Mouse (Mus musculus) lung, embryonic 14.5 days (tissue): ENCODE results near the gene Nradd. TPM values are rescaled to one million over a fixed set of nuclear protein-coding genes. Genes with fewer than 3 reads are reported as not detected.

ENCODE experiments used
- ATAC-seq: fragments of 200-750 bp; cut with Nextera tagmentation; 2 replicates; pipeline ENCODE4 v1.8.0; 2017; ENCODE audit warnings: mild to moderate bottlenecking, moderate TSS enrichment, moderate library complexity; ENCODE audit not compliant: insufficient read depth
- DNase-seq: peaks from one replicate; pipeline ENCODE4 v3.0.0-alpha.2; 2015
- H3K27ac ChIP-seq: fragments of 300-500 bp; sonication (generic); 2 replicates; pipeline ENCODE4 v1.5.1; 2014; ENCODE audit warnings: low read depth, mild to moderate bottlenecking, moderate library complexity
- H3K27me3 ChIP-seq: fragments of 300-500 bp; sonication (generic); 2 replicates; pipeline ENCODE4 v1.6.1; 2014; ENCODE audit warnings: low read length, control low read depth; ENCODE audit not compliant: insufficient read depth
- H3K36me3 ChIP-seq: fragments of 300-500 bp; sonication (generic); 2 replicates; pipeline ENCODE4 v1.6.1; 2014; ENCODE audit warnings: control low read depth; ENCODE audit not compliant: insufficient read depth
- H3K4me1 ChIP-seq: fragments of 300-500 bp; sonication (generic); 2 replicates; pipeline ENCODE4 v1.6.1; 2014; ENCODE audit warnings: antibody characterized with exemption, control low read depth; ENCODE audit not compliant: insufficient read depth
- H3K4me2 ChIP-seq: fragments of 300-500 bp; sonication (generic); 2 replicates; pipeline ENCODE4 v1.6.1; 2014; ENCODE audit warnings: mild to moderate bottlenecking
- H3K4me3 ChIP-seq: fragments of 300-500 bp; sonication (generic); 2 replicates; pipeline ENCODE4 v1.5.1; 2014; ENCODE audit warnings: low read depth, low read length
- H3K9ac ChIP-seq: fragments of 300-500 bp; sonication (generic); 2 replicates; pipeline ENCODE4 v1.6.1; 2014
- H3K9me3 ChIP-seq: fragments of 300-500 bp; sonication (generic); 2 replicates; pipeline ENCODE4 v1.6.1; 2016; ENCODE audit warnings: low read depth, low read length, control low read depth
- CTCF ChIP-seq: IDR thresholded peaks from 2 replicates; pipeline ENCODE4 v1.5.1; 2016; ENCODE audit warnings: antibody characterized with exemption, low read depth
- WGBS: fragments of 180-500 bp; shearing (Covaris S2); extraction: QIAGEN DNeasy Blood & Tissue Kit; methylation state at CpG from one replicate; pipeline ENCODE4 v1.1.7; 2014; 5-methylcytosine and 5-hydroxymethylcytosine counted together
- polyA plus RNA-seq: library from polyadenylated mRNA; unstranded; fragments of >200 nt; fragmentation: Nextera tagmentation; extraction: Ambion mirVana; gene quantifications from 2 replicates; pipeline ENCODE4 v1.2.1, GENCODE M21; 2014

The Nradd gene
- polyA plus RNA-seq, 1 experiment from 2014 or later: 29.9 TPM

DNA sequence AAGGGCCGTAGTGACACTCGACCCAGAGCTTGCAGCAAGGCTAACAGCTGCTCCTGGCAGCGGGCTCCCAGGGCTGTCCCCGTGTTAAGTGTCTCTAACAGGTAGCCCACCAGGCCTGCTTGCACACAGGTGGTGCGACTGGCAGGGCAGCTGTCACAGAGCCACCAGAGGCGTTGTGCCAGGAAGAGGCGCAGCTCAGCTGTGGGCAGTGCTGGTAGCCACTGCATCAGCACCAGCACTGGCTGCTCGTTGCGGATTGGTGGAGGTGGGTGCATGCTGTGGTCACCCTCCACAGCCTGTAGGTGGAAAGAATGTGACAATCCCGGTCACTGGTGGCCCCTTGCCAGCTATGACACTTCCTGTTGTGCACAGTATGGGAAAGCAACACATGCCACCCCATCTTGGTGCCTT lies 14.4 kb upstream of the Nradd start:
- H3K27me3 ChIP-seq: 0 out of 2 replicates have a peak, but pooled peaks cover 5% of the 10 kb centered on the region
- no peak for ATAC-seq
- no peak overlapping the region for H3K4me3 ChIP-seq
- no peak overlapping the region for H3K27ac ChIP-seq
- WGBS: 80% methylated on average over 10 of the region's 10 CpGs
- DNase-seq: peak; percentile 27
- H3K4me1 ChIP-seq: no peaks in the 10 kb centered on the region
- no peak for TF ChIP-seq CTCF
- no peaks in the 10 kb centered on the region for H3K9me3 ChIP-seq
- no peak overlapping the region for H3K4me2 ChIP-seq
- H3K36me3 ChIP-seq: no peaks in the 10 kb centered on the region; the same call in 1 of the 2 replicates
- H3K9ac ChIP-seq: no peak overlapping the region

DNA sequence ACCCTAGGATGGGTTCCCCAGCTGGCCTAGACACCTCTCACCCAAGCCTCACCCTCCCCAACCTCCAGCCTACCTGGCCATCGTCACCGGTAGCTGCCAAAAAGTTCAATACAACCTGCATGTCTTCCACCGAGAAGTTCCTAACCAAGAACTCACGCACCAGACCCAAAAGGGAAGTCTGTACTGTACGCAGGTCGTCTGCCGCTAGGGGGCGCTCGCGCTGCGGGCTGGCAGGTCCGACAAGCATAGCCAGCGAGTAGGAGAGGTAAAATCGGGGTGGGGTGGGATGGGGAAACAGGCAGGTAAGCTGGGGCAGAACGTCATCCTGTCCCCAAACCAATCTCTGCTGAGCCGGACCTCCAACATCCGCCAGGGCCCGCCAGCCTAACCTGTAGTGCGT lies 11.0 kb upstream of the Nradd start:
- 6% methylated on average over 19 of the region's 19 CpGs for WGBS
- TF ChIP-seq CTCF: peak; percentile 99

DNA sequence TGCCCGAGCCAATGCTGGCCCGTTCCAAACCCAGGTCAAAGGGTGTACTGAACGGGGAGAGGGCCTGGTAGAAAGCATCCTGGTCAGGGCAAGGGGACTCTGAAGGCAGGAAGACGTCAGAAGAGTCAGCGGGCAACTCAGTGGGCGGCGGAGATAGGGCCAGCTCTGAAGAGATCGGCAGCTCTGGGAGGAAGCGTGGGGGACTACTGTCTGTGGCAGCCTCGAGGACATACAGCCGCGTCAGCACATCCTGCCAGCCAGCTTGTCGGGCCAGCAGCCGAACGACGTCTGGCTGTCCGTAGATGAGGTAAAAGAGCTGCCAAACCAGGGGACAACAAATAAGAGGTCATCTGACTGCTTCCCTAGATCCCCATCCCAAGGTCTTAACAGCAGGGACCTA lies 9.6 kb upstream of the Nradd start:
- no peak overlapping the region for H3K27ac ChIP-seq
- WGBS: 67% methylated on average over 17 of the region's 17 CpGs
- no peak for TF ChIP-seq CTCF
- peaks cover 23% of the 10 kb centered on the region for H3K27me3 ChIP-seq
- no peaks in the 10 kb centered on the region for H3K9me3 ChIP-seq
- no peaks in the 10 kb centered on the region; the same call in 1 of the 2 replicates for H3K36me3 ChIP-seq
- no peaks in the 10 kb centered on the region for H3K4me1 ChIP-seq
- no peak overlapping the region for H3K4me2 ChIP-seq
- no peak overlapping the region for H3K9ac ChIP-seq
- ATAC-seq: no peak
- H3K4me3 ChIP-seq: no peak overlapping the region
- DNase-seq: no peak

More for the DNA sequence above, 11.0 kb upstream of the Nradd start:
- H3K36me3 ChIP-seq: no peaks in the 10 kb centered on the region; the same call in 1 of the 2 replicates
- peaks cover 23% of the 10 kb centered on the region for H3K27me3 ChIP-seq
- no peak overlapping the region for H3K4me3 ChIP-seq
- peak; percentile 44; the same call in 1 of the 2 replicates for ATAC-seq
- no peak overlapping the region for H3K4me2 ChIP-seq
- H3K4me1 ChIP-seq: no peaks in the 10 kb centered on the region
- H3K9me3 ChIP-seq: no peaks in the 10 kb centered on the region
- no peak overlapping the region for H3K9ac ChIP-seq
- peak; percentile 91 for DNase-seq
- no peak overlapping the region for H3K27ac ChIP-seq

DNA sequence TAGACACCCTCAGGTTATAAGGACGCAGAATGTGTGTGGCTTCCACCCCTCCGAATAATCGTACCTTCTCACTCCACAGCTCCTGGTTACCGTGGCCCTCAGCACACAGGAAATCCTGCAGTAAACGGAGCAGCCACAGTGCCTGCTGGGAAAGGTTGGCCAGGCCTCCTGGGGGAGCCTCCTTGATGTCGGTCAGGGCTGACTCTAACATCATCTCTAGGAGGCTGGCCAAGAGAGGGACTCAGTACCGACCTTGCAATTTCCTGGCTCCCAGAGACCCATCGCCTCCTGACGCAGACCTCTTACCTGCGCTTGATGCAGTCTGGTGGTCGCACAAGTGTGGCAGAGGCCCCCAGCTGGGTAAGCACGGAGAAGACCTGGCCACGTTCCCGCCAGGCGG lies 8.4 kb upstream of the Nradd start:
- ATAC-seq (no peak), DNase-seq (no peak)
- no peaks in the 10 kb centered on the region for H3K9me3 ChIP-seq
- H3K27me3 ChIP-seq: peaks cover 23% of the 10 kb centered on the region
- no peaks in the 10 kb centered on the region for H3K4me1 ChIP-seq
- 68% methylated on average over 15 of the region's 15 CpGs for WGBS
- no peak overlapping the region for H3K9ac ChIP-seq
- H3K4me3 ChIP-seq: no peak overlapping the region
- H3K4me2 ChIP-seq: no peak overlapping the region
- H3K27ac ChIP-seq: no peak overlapping the region
- no peak for TF ChIP-seq CTCF
- H3K36me3 ChIP-seq: no peaks in the 10 kb centered on the region

DNA sequence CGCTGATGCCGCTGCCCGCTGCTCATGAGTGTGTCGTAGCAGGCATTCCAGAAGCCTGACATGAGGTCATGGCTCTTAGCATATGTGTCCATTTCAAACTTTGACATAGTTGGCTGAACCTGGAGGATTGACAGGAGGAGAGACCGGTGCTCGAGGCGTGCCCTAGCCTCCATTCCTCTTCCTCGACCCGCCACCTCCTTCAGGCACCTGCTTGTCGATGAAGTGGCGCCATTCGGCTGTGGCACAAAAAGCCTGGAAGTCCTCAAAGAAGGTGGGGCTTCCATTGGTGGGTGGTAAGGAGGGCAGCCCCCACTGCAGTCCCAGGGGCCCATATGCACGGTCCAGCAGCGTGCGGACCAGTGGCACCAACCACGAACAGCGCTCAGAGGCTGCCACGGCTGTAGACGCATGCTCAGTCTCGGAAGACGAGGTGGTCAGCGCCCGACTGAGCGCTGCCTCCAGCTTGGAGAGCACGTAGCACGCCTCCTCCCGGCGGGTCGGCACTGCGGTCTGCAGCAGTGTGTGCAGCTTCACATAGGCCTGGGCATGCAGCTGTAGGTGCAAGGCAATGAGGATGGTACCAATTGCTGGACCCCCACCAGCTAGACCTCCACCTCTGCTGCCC lies 7.5 kb upstream of the Nradd start:
- Histone ChIP-seq H3K27ac (no peak overlapping the region), H3K36me3 (no peaks in the 10 kb centered on the region), H3K4me2 (peak overlapping the region; percentile 43), H3K4me3 (no peak overlapping the region; the same call in 1 of the 2 replicates), H3K27me3 (peaks cover 23% of the 10 kb centered on the region), H3K9ac (no peak overlapping the region), H3K9me3 (no peaks in the 10 kb centered on the region), H3K4me1 (no peaks in the 10 kb centered on the region)
- ATAC-seq: no peak
- TF ChIP-seq CTCF: peak; percentile 42
- 18% methylated on average over 30 of the region's 30 CpGs for WGBS
- DNase-seq: peak; percentile 35

DNA sequence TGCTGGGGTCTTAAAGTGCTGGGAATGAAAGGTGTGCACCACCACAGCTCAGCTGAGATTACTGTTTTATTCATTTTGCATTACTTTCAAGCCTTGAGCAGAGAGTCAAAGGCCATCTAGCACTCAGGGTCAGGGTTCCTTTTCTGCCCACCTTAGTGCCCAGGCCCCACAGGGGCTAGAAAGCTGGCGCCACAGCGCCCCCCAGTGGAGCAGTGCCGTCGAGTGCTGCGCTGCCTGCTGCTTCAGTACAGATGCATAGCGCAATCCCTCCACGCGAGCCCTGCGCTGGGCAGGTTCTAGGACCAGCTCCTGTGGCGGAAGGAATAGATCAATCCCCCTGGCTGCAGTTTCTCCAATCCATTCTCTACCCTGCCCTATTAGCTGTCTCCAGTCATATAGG lies 6.9 kb upstream of the Nradd start:
- H3K4me3 ChIP-seq: no peak overlapping the region
- peaks cover 23% of the 10 kb centered on the region for H3K27me3 ChIP-seq
- 15% methylated on average over 10 of the region's 10 CpGs for WGBS
- H3K36me3 ChIP-seq: no peaks in the 10 kb centered on the region
- ATAC-seq (no peak), DNase-seq (peak; percentile 78)
- peak; percentile 73 for TF ChIP-seq CTCF
- H3K9ac ChIP-seq: no peak overlapping the region
- H3K9me3 ChIP-seq: no peaks in the 10 kb centered on the region
- peak overlapping the region; percentile 43 for H3K4me2 ChIP-seq
- H3K4me1 ChIP-seq: no peaks in the 10 kb centered on the region
- no peak overlapping the region for H3K27ac ChIP-seq

DNA sequence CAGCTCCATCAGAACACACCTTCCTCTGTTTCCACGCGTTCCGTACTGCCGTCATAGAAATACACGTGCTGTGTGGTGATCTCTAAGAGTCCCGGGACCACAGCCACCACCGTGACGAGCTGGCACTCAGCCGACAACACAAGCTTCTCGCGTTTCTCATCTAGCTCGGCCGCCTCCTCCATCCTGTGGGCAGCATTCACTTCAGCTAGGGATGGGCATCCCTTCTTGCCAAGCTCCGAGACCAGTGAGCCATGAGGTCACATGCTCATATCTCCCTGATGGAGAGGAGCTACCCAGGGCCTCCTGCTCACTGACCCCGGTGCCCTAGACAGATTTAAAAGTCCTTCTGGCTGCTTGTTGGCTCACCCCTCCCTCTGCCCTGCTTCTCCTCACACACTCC lies 5.9 kb upstream of the Nradd start:
- Histone ChIP-seq H3K27ac (no peak overlapping the region), H3K4me3 (no peak overlapping the region), H3K9me3 (no peaks in the 10 kb centered on the region), H3K4me1 (peaks cover 2% of the 10 kb centered on the region), H3K9ac (no peak overlapping the region), H3K36me3 (no peaks in the 10 kb centered on the region), H3K4me2 (no peak overlapping the region), H3K27me3 (peaks cover 23% of the 10 kb centered on the region)
- no peak for TF ChIP-seq CTCF
- 78% methylated on average over 15 of the region's 15 CpGs for WGBS
- DNase-seq (no peak), ATAC-seq (no peak)
